Comparison of ENCODE assay signal across 7 mouse cellular contexts in the genomic region with DNA sequence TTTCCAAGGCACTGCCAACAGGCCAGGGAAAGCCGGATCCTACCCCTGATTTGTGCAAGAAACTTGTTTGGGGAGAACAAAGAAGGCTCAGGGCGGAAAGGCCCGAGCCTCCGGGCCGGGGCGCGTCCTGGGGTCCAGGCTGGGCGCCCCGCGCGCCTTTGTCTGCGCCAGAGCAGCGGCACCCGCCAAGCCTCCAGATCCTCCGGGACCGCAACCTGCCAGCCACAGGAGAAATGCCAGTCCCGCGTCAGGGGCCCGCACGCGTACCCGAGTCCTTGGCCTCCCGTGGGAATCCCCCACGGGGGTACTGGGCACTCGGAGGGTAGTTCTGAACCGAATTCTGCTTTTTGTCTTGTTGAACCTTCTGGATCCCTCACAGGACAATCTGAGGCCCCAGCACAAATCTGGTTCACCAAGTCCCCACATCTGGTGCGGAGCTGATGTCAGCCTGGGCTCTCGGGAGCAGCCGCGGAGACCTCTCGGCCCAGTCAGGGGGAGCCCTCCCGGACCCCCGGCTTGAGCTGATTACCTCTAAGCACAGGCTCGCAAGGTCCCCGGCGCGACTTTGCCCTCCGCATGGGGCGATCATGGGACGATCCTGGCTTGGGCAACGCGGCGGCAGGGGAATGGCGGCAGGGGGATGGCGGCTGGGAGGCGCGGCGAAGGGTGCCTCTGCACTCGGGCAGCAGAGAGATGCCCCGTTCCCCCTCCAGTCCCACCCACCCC. TPM values are rescaled to one million over a fixed set of nuclear protein-coding genes. Genes with fewer than 3 reads are reported as not detected.
DNase-seq lines count a peak whose midpoint lies in the region; ATAC-seq and TF ChIP-seq lines count a peak whose summit lies in the region.

No protein-coding gene starts in this region.

- under 1% methylated on average over 45 of the region's 50 CpGs for WGBS in heart, embryonic 13.5 days
- WGBS in midbrain, embryonic 12.5 days: under 1% methylated on average over 45 of the region's 50 CpGs

- no peak for TF ChIP-seq EP300 in MEL (IDR thresholded peaks at IDR 0.05; ENCODE audit: low read depth in 1 of 2, low read length in 2 of 2)

- TF ChIP-seq RAD21 in MEL (IDR thresholded peaks at IDR 0.05; ENCODE audit: low read depth, low read length): no peak

- H3K4me3 ChIP-seq in MEL (ENCODE audit: control insufficient read depth in 1 of 2, insufficient read depth in 1 of 2, low read depth in 2 of 2, low read length in 2 of 2): peak overlapping the region; percentile 39 to 56; a peak in 3 of 4 replicates
- H3K4me3 ChIP-seq in heart, embryonic 13.5 days: peak overlapping the region; percentile 88
- peak overlapping the region; percentile 90 for H3K4me3 ChIP-seq in midbrain, embryonic 12.5 days

- peaks cover 0 to 6% of the 10 kb centered on the region in 2 experiments; a peak in 2 of 4 replicates for H3K27me3 ChIP-seq in MEL (ENCODE audit: control insufficient read depth in 1 of 2, insufficient read depth in 2 of 2, low read length in 2 of 2)
- H3K27me3 ChIP-seq in heart, embryonic 13.5 days (replicated peaks): no peaks in the 10 kb centered on the region
- peaks cover 13% of the 10 kb centered on the region; the same call in 1 of the 2 replicates for H3K27me3 ChIP-seq in midbrain, embryonic 12.5 days

- H3K9ac ChIP-seq in MEL (ENCODE audit: control insufficient read depth, low read depth, low read length, poor library complexity, severe bottlenecking): peak overlapping the region; percentile 35
- H3K9ac ChIP-seq in heart, embryonic 13.5 days: peak overlapping the region; percentile 97
- H3K9ac ChIP-seq in midbrain, embryonic 12.5 days (replicated peaks): peak overlapping the region; percentile 98

- H3K9me3 ChIP-seq in MEL (replicated peaks; ENCODE audit: insufficient read depth, low read length): no peaks in the 10 kb centered on the region
- H3K9me3 ChIP-seq in heart, embryonic 13.5 days: no peaks in the 10 kb centered on the region
- no peaks in the 10 kb centered on the region for H3K9me3 ChIP-seq in midbrain, embryonic 12.5 days

- H3K27ac ChIP-seq in MEL (ENCODE audit: control insufficient read depth, low read depth, low read length): no peak overlapping the region
- H3K27ac ChIP-seq in heart, embryonic 13.5 days (replicated peaks): peak overlapping the region; percentile 92
- peak overlapping the region; percentile 75 for H3K27ac ChIP-seq in midbrain, embryonic 12.5 days (replicated peaks)

- peak in 1 of 2 experiments; percentile 26; a peak in 1 of 4 replicates for TF ChIP-seq POLR2A in MEL (IDR thresholded peaks at IDR 0.05; ENCODE audit: control insufficient read depth in 1 of 2, insufficient read depth in 1 of 2, low read depth in 1 of 2, low read length in 2 of 2, poor library complexity in 1 of 2)

- no peaks in the 10 kb centered on the region for H3K36me3 ChIP-seq in MEL (ENCODE audit: control insufficient read depth in 1 of 2, insufficient read depth in 2 of 2, low read length in 2 of 2)
- H3K36me3 ChIP-seq in heart, embryonic 13.5 days: no peaks in the 10 kb centered on the region
- no peaks in the 10 kb centered on the region for H3K36me3 ChIP-seq in midbrain, embryonic 12.5 days

- no peaks in the 10 kb centered on the region; a peak in 1 of 4 replicates for H3K4me1 ChIP-seq in MEL (ENCODE audit: control insufficient read depth in 1 of 2, insufficient read depth in 2 of 2, low read length in 2 of 2)
- H3K4me1 ChIP-seq in heart, embryonic 13.5 days: peaks cover 57% of the 10 kb centered on the region
- peaks cover 31% of the 10 kb centered on the region for H3K4me1 ChIP-seq in midbrain, embryonic 12.5 days

- DNase-seq in 3T3-L1 (ENCODE audit: low read depth, low spot score) (peak; percentile 48), MEL (ENCODE audit: low read depth, low spot score) (no peak)
- peak; percentile 69 for DNase-seq in embryo, embryonic 11 days
- peak; percentile 31 to 43 for DNase-seq in layer of hippocampus, postnatal 25 days (ENCODE audit: extremely low spot score in 1 of 2, low spot score in 1 of 2)
- DNase-seq in testis, postnatal 10 days (ENCODE audit: low spot score): peak; percentile 70

- peak; percentile 11; the same call in 1 of the 2 replicates for ATAC-seq in heart, embryonic 13.5 days (ENCODE audit: extremely low read depth, insufficient number of reproducible peaks, low FRiP score, low TSS enrichment)
- peak; percentile 73 for ATAC-seq in midbrain, embryonic 12.5 days (ENCODE audit: low FRiP score, low read depth)

- TF ChIP-seq CTCF in MEL (IDR thresholded peaks at IDR 0.05 in 2 of 3, conservative IDR thresholded peaks at IDR 0.05 in 1 of 3; ENCODE audit: control insufficient read depth in 1 of 3, insufficient read depth in 1 of 3, low read depth in 2 of 3, low read length in 3 of 3, poor library complexity in 1 of 3, severe bottlenecking in 1 of 3): no peak

- H3K4me2 ChIP-seq in heart, embryonic 13.5 days: peak overlapping the region; percentile 89
- H3K4me2 ChIP-seq in midbrain, embryonic 12.5 days (replicated peaks): peak overlapping the region; percentile 76

- no peaks in the 10 kb centered on the region for H3K79me2 ChIP-seq in MEL (ENCODE audit: control insufficient read depth, insufficient read depth, low read length, poor library complexity)

TF ChIP-seq in MEL, 35 proteins besides CTCF, POLR2A, EP300 and RAD21:
- TF ChIP-seq SMC3 (IDR thresholded peaks at IDR 0.05; ENCODE audit: low read depth, low read length): no peak

RNA-seq across cellular contexts. Expression of a gene that starts 30.5 kb away (rescaled TPM):
- 9.1 and 9.3 TPM in 2 replicates for total RNA-seq in MEL (2012; rRNA removed)
- polyA plus RNA-seq in MEL (2012; ENCODE audit: insufficient read depth in 1 of 2, insufficient read length in 2 of 2, low read depth in 1 of 2, low replicate concordance in 2 of 2, missing spikeins in 1 of 2): 1 to 10 TPM in 1 of 2 experiments, not detected in 1; 7.4 TPM
- polyA plus RNA-seq in heart, embryonic 13.5 days (2015; fragmentation: Nextera tagmentation; extraction: Ambion mirVana): 15.3 and 15.7 TPM in 2 replicates
- 10 to 100 TPM; 14.1 to 14.9 TPM for total RNA-seq in layer of hippocampus, postnatal 25 days (2021)
- 14.6 and 15.7 TPM in 2 replicates for polyA plus RNA-seq in midbrain, embryonic 12.5 days (2016; fragmentation: Nextera tagmentation; extraction: Ambion mirVana)

Comparison
In these comparisons a context has a peak if more than half of its experiments do, and no peak if none do; other contexts are left out.
1. H3K9ac ChIP-seq: peak in every context shown above with its lines; median percentile 98 in midbrain, embryonic 12.5 days; 97 in heart, embryonic 13.5 days; 35 in MEL.